Mouse (Mus musculus) midbrain, embryonic 14.5 days (tissue): ENCODE measurements around the gene Gm281. TPM values are rescaled to one million over a fixed set of nuclear protein-coding genes. Genes with fewer than 3 reads are reported as not detected.
"Not testable (repeated sequence)": the region's sequence is repeated elsewhere in the genome, so short reads cannot be mapped to it uniquely, and the experiment has no call there.

Source experiments
- ATAC-seq: fragments of 200-750 bp; cut with Nextera tagmentation; 2 replicates; pipeline ENCODE4 v1.8.0; 2017; ENCODE audit warnings: moderate number of reproducible peaks, moderate library complexity; ENCODE audit not compliant: low FRiP score, low TSS enrichment
- DNase-seq: peaks from one replicate; pipeline ENCODE4 v3.0.0-alpha.2; 2015
- H3K27ac ChIP-seq: fragments of 300-500 bp; sonication (generic); replicated peaks from 2 replicates; pipeline ENCODE4 v1.5.1; 2014; ENCODE audit warnings: mild to moderate bottlenecking, low read depth, low read length, moderate library complexity
- H3K27me3 ChIP-seq: fragments of 300-500 bp; sonication (generic); 2 replicates; pipeline ENCODE4 v1.6.1; 2014; ENCODE audit warnings: low read length, control low read depth, mixed read lengths; ENCODE audit not compliant: control insufficient read depth, insufficient read depth
- H3K36me3 ChIP-seq: fragments of 300-500 bp; sonication (generic); 2 replicates; pipeline ENCODE4 v1.6.1; 2014; ENCODE audit warnings: low read length, control low read depth; ENCODE audit not compliant: control insufficient read depth, insufficient read depth
- H3K4me1 ChIP-seq: fragments of 300-500 bp; sonication (generic); 2 replicates; pipeline ENCODE4 v1.6.1; 2014; ENCODE audit warnings: mild to moderate bottlenecking, antibody characterized with exemption, low read length, control low read depth; ENCODE audit not compliant: control insufficient read depth, insufficient read depth
- H3K4me2 ChIP-seq: fragments of 300-500 bp; sonication (generic); 2 replicates; pipeline ENCODE4 v1.6.1; 2014; ENCODE audit warnings: mild to moderate bottlenecking, low read length, moderate library complexity
- H3K4me3 ChIP-seq: fragments of 300-500 bp; sonication (generic); replicated peaks from 2 replicates; pipeline ENCODE4 v1.5.1; 2014; ENCODE audit warnings: low read depth, low read length
- H3K9ac ChIP-seq: fragments of 300-500 bp; sonication (generic); replicated peaks from 2 replicates; pipeline ENCODE4 v1.6.1; 2014; ENCODE audit warnings: mild to moderate bottlenecking, low read length, moderate library complexity
- H3K9me3 ChIP-seq: fragments of 300-500 bp; sonication (generic); 2 replicates; pipeline ENCODE4 v1.6.1; 2016; ENCODE audit warnings: low read length, control low read depth, mixed read lengths; ENCODE audit not compliant: control insufficient read depth
- WGBS: fragments of 180-500 bp; shearing (Covaris S2); extraction: QIAGEN DNeasy Blood & Tissue Kit; methylation state at CpG from one replicate; pipeline ENCODE4 v1.1.7; 2014; 5-methylcytosine and 5-hydroxymethylcytosine counted together
- polyA plus RNA-seq: library from polyadenylated mRNA; unstranded; fragments of >200 nt; fragmentation: Nextera tagmentation; extraction: Ambion mirVana; gene quantifications from 2 replicates; pipeline ENCODE4 v1.2.1, GENCODE M21; 2014

Gm281 gene
- polyA plus RNA-seq = not detected in 2 replicates

DNA sequence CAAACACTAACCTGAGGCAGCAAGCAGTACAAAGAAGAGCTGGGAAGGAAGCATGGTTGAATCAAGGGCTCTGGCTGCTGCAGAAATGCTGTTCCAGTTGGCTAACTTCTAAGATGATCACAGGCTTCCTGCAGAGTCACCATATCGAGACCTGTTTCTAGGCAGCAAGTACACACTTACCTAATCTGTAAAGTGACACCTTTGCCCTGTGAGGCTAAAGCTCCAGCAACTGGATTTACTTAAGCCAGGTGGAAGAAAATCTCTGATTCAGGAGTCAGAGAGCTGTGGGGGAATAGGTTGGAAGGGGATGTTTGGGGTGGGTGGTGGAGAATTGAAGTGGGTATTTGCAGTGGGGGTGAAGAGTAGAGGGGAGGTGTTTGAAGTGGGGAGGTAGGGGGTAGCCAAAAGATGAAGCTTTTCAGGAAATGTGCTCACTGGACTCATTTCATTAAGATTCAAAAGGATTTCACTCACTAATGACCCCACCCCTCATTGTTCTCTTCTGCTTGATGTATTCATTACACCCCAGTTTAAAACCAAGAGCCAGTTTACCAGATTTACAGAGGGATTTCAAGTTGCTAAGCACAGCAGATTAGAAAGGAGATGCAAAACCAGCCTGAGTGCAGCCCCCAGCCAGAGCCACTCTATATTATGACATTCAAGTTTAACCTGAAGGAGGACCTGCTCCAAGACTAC is at the start of gene Gm281:
Gene Gm281, minus strand, starts transcription at position 92 of the 696 bp plus-strand sequence.
- ATAC-seq (no peak), DNase-seq (no peak)
- 19% methylated on average over 1 of the region's 1 CpGs for WGBS
- Histone ChIP-seq H3K4me1 (no peaks in the 10 kb centered on the region), H3K27ac (no peak within 1 kb of the TSS), H3K9ac (no peak within 1 kb of the TSS), H3K9me3 (no peaks in the 10 kb centered on the region), H3K27me3 (no peaks in the 10 kb centered on the region), H3K36me3 (no peaks in the 10 kb centered on the region), H3K4me3 (no peak within 1 kb of the TSS), H3K4me2 (no peak within 1 kb of the TSS)

DNA sequence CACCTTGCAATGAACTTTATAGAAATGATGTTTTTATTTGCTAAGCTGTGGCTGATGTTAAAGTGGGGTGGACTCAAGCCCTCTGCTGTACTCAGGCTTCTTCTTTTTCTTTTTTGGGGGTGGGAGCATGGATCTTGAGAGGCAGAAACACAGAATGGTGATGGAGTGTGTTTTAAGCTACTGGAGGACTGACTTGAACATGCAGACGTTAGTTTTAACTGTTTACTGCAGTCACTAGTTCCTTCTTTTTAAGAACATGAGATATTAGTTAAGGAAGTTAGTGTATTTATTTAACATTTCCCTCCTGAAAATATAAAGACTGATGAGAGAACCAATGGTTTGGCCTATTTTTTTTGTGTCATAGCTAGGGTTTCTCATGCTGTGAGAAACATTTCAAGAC is 49.2 kb upstream of the Gm281 start:
- WGBS = 85% methylated on average over 1 of the region's 1 CpGs
- Histone ChIP-seq H3K4me1 (peaks cover 11% of the 10 kb centered on the region), H3K4me3 (no peak overlapping the region), H3K9me3 (no peaks in the 10 kb centered on the region), H3K36me3 (no peaks in the 10 kb centered on the region), H3K9ac (no peak overlapping the region), H3K27ac (no peak overlapping the region), H3K4me2 (no peak overlapping the region), H3K27me3 (no peaks in the 10 kb centered on the region)
- ATAC-seq (no peak), DNase-seq (no peak)

DNA sequence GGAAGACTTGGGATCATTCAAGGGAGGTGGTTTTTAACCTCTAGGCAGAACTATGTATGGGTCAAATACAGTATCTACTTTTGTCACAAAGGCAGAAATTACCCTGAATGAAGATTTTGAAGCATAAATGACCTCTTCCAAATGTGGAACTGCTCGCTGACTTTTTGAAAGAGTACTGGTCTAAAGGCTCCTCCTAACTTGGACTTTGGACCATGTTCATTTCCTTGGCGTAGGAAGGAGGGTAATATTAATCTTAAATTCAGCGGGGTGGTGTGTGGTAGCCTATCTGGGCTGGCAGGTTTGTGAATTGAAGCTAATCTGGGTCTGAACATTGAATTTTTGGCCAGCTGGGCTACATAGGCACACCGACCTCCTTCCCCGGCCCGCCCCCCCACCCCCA is 48.2 kb upstream of the Gm281 start:
- no peak overlapping the region for H3K4me2 ChIP-seq
- 85% methylated on average over 6 of the region's 6 CpGs for WGBS
- H3K4me1 ChIP-seq = peaks cover 11% of the 10 kb centered on the region
- DNase-seq (no peak), ATAC-seq (no peak)
- H3K27me3 ChIP-seq = no peaks in the 10 kb centered on the region
- no peak overlapping the region for H3K4me3 ChIP-seq
- H3K27ac ChIP-seq = no peak overlapping the region
- H3K36me3 ChIP-seq = no peaks in the 10 kb centered on the region
- H3K9me3 ChIP-seq = no peaks in the 10 kb centered on the region
- no peak overlapping the region for H3K9ac ChIP-seq

DNA sequence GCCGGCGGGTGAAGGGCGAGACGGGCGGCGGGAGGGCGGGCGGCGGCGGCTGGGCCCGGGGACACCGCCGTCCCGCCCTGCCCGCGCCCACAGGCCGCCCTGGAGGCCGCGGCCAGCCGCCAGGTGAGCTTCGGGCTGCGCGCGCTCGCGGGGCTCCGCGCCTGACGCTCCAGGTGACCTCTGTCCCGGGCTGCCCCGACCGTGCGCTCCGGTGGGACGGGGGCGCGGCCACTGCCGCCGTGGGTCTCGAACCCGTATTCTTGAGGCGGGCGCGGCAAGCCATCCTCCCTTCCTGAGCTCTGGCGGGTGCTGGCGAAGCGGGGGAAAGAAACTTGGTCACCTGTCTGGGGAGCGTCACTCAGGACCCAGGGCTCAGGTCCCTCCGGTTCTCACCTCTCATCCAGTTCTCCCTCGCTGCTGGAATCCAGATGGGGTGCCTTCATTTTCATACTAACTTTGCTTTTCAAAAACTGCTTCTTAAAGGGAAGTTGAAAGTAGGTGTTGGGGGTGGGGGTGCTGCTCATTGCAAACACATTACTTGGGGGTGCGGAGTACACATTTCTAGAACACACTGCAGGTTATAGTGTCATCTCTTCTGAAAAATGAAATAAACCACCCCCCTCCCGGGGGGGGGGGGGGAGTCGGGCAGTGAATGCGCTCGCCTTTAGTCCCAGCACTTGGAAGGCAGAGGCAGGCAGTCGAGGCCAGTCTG is 47.3 kb upstream of the Gm281 start, which contains the start of the genes Atxn7 and Thoc7:
Gene Atxn7, plus strand, starts transcription at position 40 of the 712 bp plus-strand sequence.
Gene Thoc7, minus strand, starts transcription at position 452 of the 712 bp plus-strand sequence.
- Histone ChIP-seq H3K27me3 (no peaks in the 10 kb centered on the region), H3K36me3 (no peaks in the 10 kb centered on the region), H3K4me2 (peak within 1 kb of the TSS; percentile 71), H3K9ac (peak within 1 kb of the TSS; percentile 99), H3K9me3 (no peaks in the 10 kb centered on the region), H3K4me1 (peaks cover 11% of the 10 kb centered on the region), H3K4me3 (peak within 1 kb of the TSS; percentile 89), H3K27ac (peak within 1 kb of the TSS; percentile 87)
- DNase-seq (peak; percentile 58), ATAC-seq (peak; percentile 69)
- WGBS = 4% methylated on average over 46 of the region's 56 CpGs

DNA sequence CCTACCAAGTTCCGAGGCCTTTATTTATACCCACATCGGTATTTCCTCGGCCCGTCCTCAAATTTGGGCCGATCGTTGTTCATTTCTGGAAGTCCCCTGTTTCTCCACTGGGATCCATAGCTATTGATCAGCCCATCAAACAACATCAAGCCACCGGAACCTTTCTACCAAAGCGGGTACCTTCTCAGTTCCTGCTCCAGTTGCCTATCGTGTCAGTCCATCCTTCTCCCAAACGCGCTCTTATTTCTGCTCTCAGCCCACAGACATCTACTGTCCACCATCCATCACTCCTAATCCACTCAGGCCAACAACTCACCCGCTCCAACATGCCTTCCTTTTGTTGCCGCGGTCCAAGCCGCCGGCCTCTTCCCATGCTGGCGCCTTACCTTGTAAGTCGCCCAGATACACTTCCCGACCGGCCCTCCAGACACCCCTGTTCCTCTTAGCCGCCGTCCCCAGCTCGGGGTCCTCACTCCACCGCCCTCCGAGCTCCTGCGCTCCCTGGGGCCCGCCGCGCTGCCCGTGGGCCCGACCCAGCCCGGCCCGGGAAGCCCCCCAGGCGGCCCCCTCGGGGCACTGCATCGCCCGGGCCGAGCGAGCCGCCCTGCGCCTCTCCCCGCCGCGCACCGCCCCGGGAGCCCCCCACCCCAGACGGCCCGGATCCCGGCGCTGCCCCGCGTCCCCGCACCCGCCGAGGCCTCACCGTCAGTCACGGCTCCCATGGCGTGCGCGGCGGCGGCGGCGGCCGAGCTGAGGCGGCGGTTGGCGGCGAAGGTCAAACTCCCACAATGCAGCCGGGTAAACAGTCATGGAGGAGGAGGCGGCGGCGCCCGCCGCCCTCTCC is 46.4 kb upstream of the Gm281 start:
- peak overlapping the region; percentile 89 for H3K4me3 ChIP-seq
- peak overlapping the region; percentile 99 for H3K9ac ChIP-seq
- H3K27me3 ChIP-seq = no peaks in the 10 kb centered on the region
- peaks cover 11% of the 10 kb centered on the region for H3K4me1 ChIP-seq
- peak overlapping the region; percentile 87 for H3K27ac ChIP-seq
- H3K36me3 ChIP-seq = no peaks in the 10 kb centered on the region
- ATAC-seq (peak; percentile 92), DNase-seq (peak; percentile 85)
- under 1% methylated on average over 62 of the region's 75 CpGs for WGBS
- peak overlapping the region; percentile 71 for H3K4me2 ChIP-seq
- no peaks in the 10 kb centered on the region for H3K9me3 ChIP-seq

DNA sequence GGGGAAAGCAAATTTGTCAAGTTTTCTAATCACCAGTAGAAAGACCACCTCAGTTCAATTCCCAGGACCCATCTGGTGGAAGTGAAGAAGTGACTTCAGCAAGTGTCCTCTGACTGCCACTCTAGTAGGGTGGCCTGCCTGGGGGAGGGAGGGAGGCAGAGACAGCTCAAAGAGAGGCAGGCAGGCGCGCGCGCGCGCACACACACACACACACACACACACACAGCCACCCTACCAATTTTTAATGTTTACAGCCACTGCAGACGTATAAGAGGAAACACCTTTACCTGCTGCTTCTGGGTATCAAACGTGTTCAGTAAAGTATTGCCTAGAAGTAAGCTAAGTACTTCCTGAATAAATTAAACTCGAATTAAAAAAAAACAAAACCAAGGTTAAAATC is 45.8 kb upstream of the Gm281 start:
- peak overlapping the region; percentile 71 for H3K4me2 ChIP-seq
- DNase-seq (peak; percentile 65), ATAC-seq (peak; percentile 36)
- H3K9ac ChIP-seq = peak overlapping the region; percentile 99
- H3K27me3 ChIP-seq = no peaks in the 10 kb centered on the region
- peak overlapping the region; percentile 89 for H3K4me3 ChIP-seq
- H3K4me1 ChIP-seq = peaks cover 11% of the 10 kb centered on the region
- WGBS = 1% methylated on average over 9 of the region's 9 CpGs
- H3K27ac ChIP-seq = peak overlapping the region; percentile 87
- H3K9me3 ChIP-seq = no peaks in the 10 kb centered on the region
- no peaks in the 10 kb centered on the region for H3K36me3 ChIP-seq

DNA sequence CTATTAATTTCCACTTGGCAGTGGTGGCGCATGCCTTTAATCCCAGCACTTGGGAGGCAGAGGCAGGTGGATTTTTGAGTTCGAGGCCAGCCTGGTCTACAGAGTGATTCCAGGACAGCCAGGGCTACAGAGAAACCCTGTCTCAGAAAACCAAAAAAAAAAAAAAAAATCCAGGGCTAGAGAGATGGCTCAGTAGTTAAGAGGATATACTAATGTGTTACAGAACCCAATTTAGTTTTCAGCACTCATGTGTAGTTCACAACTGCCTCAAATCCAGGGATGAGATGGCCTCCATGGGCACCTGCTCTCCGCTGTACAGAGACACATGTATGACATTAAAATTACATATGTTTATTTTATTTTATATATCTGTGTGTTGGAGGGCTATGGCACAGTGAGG is 37.9 kb upstream of the Gm281 start:
- WGBS = 97% methylated on average over 3 of the region's 3 CpGs
- not testable (repeated sequence) for H3K27ac ChIP-seq, ATAC-seq, DNase-seq, H3K4me2 ChIP-seq, H3K9me3 ChIP-seq, H3K9ac ChIP-seq, H3K27me3 ChIP-seq, H3K4me1 ChIP-seq, H3K4me3 ChIP-seq
- H3K36me3 ChIP-seq = peaks cover 59% of the 10 kb centered on the region

DNA sequence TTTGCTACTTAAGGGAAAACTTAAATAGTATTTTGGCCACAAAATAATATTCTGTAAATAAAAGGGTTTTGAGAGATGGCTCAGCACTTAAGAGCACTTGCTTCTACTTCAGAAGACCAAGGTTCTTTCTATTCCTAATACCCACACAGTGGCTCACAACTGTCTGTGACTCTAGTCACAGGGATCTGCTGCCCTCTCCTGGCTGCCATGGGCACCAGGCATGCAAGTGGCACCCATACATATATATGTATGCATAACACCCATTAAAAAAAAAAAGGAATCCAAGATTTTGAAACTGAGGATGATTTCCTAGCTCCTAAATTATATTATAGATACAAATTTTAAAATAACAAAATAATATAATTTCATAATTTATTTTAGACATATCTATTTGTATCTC is 36.1 kb upstream of the Gm281 start:
- Histone ChIP-seq H3K9me3 (no peaks in the 10 kb centered on the region), H3K27ac (no peak overlapping the region), H3K27me3 (no peaks in the 10 kb centered on the region), H3K36me3 (peaks cover 63% of the 10 kb centered on the region), H3K4me3 (no peak overlapping the region), H3K4me1 (no peaks in the 10 kb centered on the region), H3K4me2 (no peak overlapping the region), H3K9ac (no peak overlapping the region)
- DNase-seq (peak; percentile 75), ATAC-seq (no peak)
